Mouse (Mus musculus): Measurements from ENCODE around the gene Arfip2. TPM values are rescaled to one million over a fixed set of nuclear protein-coding genes. Genes with fewer than 3 reads are reported as not detected.

Arfip2 gene
- polyA plus RNA-seq, 2 experiments, result 12.3 to 15.4 TPM

DNA sequence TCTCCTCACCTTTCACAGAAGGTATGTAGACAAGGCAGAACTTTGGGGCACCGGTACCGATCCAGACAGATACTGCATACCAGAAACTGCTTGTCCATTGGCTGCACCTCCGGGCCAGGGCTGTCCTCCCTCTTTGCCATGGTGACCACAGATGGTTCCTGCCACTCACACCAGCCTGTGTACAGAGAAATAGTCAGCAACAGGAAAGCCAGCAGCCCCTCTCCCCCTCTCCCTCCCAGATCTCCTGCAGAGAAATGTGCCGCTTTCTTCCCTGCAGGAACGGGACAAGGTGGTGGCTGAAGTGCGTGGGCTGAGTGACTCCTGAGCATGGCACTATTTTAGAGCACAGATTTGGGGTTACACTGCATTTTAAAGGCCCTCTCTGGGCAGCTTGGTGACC, 14.8 kb downstream of the Arfip2 start:
- Histone ChIP-seq H3K9ac (replicated peaks) (no peak overlapping the region), H3K4me3 (ENCODE audit: insufficient read depth in 1 of 2, low read depth in 2 of 2, low read length in 2 of 2) (no peak overlapping the region), H3K27ac (no peak overlapping the region), H3K4me1 (replicated peaks; ENCODE audit: control insufficient read depth in 2 of 2, insufficient read depth in 2 of 2, low read length in 1 of 2) (no peaks in the 10 kb centered on the region), H3K9me3 (ENCODE audit: control insufficient read depth, low read length) (no peaks in the 10 kb centered on the region), H3K4me2 (ENCODE audit: low read depth) (no peak overlapping the region), H3K27me3 (ENCODE audit: control insufficient read depth, insufficient read depth, low read length) (no peaks in the 10 kb centered on the region), H3K36me3 (replicated peaks; ENCODE audit: control insufficient read depth, insufficient read depth, low read depth) (no peaks in the 10 kb centered on the region)
- no peak for ATAC-seq (ENCODE audit: insufficient read depth)
- DNase-seq (ENCODE audit: low read depth in 3 of 3, low spot score in 3 of 3), result no peak
- WGBS (ENCODE audit: insufficient replicate concordance), result 78% methylated on average over 6 of the region's 6 CpGs
- TF ChIP-seq EP300 (IDR thresholded peaks at IDR 0.05; ENCODE audit: low read depth) (no peak), CTCF (IDR thresholded peaks at IDR 0.05; ENCODE audit: low read depth) (no peak)

DNA sequence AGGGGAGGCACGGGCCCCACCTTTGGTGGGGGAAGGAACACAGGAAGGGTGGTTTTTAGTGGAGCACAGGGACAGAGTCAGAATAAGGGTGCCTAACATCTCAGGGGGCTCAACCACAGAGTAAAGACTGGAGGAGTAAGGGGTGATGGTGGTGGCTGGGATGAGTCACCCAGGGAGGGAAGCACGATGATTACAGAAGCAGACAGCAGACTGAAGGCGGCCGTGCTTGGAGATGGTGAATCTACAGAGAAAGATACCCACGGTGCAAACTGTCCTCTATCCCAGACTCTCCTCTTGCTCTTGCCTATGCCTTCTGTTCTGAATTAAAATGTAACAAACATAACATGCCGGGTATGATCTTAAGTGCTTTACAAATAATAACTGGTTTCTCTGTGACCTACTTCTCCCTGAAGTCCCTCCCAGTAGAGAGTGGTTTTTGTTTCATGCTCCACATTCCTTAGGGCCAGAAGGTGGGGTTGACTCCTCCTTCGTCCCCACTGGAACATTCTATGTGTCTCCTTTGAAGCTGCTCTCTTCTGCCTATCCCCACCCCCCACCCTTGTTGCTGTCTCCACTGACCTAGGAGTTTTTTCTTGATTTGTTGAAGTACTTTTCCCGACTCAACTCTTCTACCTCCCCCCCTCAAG, 18.4 kb downstream of the Arfip2 start:
- Histone ChIP-seq H3K27me3 (ENCODE audit: control insufficient read depth, insufficient read depth, low read length) (no peaks in the 10 kb centered on the region), H3K36me3 (replicated peaks; ENCODE audit: control insufficient read depth, insufficient read depth, low read depth) (no peaks in the 10 kb centered on the region), H3K4me2 (ENCODE audit: low read depth) (no peak overlapping the region), H3K4me3 (ENCODE audit: insufficient read depth in 1 of 2, low read depth in 2 of 2, low read length in 2 of 2) (no peak overlapping the region), H3K27ac (no peak overlapping the region), H3K9me3 (ENCODE audit: control insufficient read depth, low read length) (no peaks in the 10 kb centered on the region), H3K4me1 (replicated peaks; ENCODE audit: control insufficient read depth in 2 of 2, insufficient read depth in 2 of 2, low read length in 1 of 2) (no peaks in the 10 kb centered on the region), H3K9ac (replicated peaks) (no peak overlapping the region)
- 63% methylated on average over 8 of the region's 8 CpGs for WGBS (ENCODE audit: insufficient replicate concordance)
- no peak for ATAC-seq (ENCODE audit: insufficient read depth)
- no peak for TF ChIP-seq CTCF (IDR thresholded peaks at IDR 0.05; ENCODE audit: low read depth)
- no peak for TF ChIP-seq EP300 (IDR thresholded peaks at IDR 0.05; ENCODE audit: low read depth)
- DNase-seq (ENCODE audit: low read depth in 3 of 3, low spot score in 3 of 3), result no peak

DNA sequence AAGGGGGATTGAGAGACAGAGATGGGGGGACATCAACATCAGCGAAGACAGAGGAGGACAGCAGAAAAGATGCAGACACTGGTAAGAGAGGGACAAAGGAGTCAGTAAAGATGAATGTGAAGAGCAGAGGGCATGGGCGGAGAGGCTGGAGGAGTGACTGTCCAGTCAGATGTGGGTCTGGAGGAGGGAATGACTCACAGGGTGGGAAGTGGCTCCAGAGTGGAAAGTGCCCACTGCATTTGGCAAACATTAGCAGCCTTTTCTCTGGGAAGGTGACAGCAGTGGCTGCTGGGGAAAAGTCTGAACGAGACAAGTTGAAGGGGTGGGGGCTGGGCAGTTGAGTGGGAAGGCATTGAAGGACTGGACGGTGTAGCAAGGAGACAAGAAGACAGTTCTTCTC, 19.2 kb downstream of the Arfip2 start:
- Histone ChIP-seq H3K27ac (no peak overlapping the region), H3K4me2 (ENCODE audit: low read depth) (no peak overlapping the region), H3K27me3 (ENCODE audit: control insufficient read depth, insufficient read depth, low read length) (no peaks in the 10 kb centered on the region), H3K36me3 (replicated peaks; ENCODE audit: control insufficient read depth, insufficient read depth, low read depth) (no peaks in the 10 kb centered on the region), H3K9ac (replicated peaks) (no peak overlapping the region), H3K4me1 (replicated peaks; ENCODE audit: control insufficient read depth in 2 of 2, insufficient read depth in 2 of 2, low read length in 1 of 2) (no peaks in the 10 kb centered on the region), H3K4me3 (ENCODE audit: insufficient read depth in 1 of 2, low read depth in 2 of 2, low read length in 2 of 2) (no peak overlapping the region), H3K9me3 (ENCODE audit: control insufficient read depth, low read length) (no peaks in the 10 kb centered on the region)
- TF ChIP-seq EP300 (IDR thresholded peaks at IDR 0.05; ENCODE audit: low read depth) (no peak), CTCF (IDR thresholded peaks at IDR 0.05; ENCODE audit: low read depth) (no peak)
- 62% methylated on average over 4 of the region's 4 CpGs for WGBS (ENCODE audit: insufficient replicate concordance)
- DNase-seq (ENCODE audit: low read depth in 3 of 3, low spot score in 3 of 3) (no peak), ATAC-seq (ENCODE audit: insufficient read depth) (no peak)

DNA sequence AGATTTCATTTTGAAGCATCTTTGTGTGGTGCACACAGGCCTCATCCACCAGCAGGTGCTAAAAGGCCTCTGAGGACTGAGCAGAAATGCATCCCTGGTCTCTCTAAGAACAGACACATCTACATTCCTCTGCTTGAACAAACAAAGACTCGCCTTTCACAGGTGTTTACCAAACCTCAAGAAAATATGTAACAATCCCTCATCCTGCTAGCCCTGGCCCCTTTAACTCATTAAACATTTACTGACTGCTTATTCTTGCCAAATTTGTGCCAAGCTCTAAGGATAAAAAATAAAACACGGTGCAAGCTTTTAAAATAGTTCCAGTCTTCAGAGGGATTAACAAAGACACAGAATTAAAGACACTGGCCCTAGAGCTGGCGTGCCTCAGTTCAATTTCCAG, 20.5 kb downstream of the Arfip2 start:
- H3K9ac ChIP-seq (replicated peaks), result no peak overlapping the region
- no peak overlapping the region for H3K4me3 ChIP-seq (ENCODE audit: insufficient read depth in 1 of 2, low read depth in 2 of 2, low read length in 2 of 2)
- ATAC-seq (ENCODE audit: insufficient read depth) (no peak), DNase-seq (ENCODE audit: low read depth in 3 of 3, low spot score in 3 of 3) (no peak)
- H3K9me3 ChIP-seq (ENCODE audit: control insufficient read depth, low read length), result no peaks in the 10 kb centered on the region
- H3K4me1 ChIP-seq (replicated peaks; ENCODE audit: control insufficient read depth in 2 of 2, insufficient read depth in 2 of 2, low read length in 1 of 2), result no peaks in the 10 kb centered on the region
- no peaks in the 10 kb centered on the region for H3K36me3 ChIP-seq (replicated peaks; ENCODE audit: control insufficient read depth, insufficient read depth, low read depth)
- TF ChIP-seq EP300 (IDR thresholded peaks at IDR 0.05; ENCODE audit: low read depth), result no peak
- no peak overlapping the region for H3K27ac ChIP-seq
- 49% methylated on average over 3 of the region's 3 CpGs for WGBS (ENCODE audit: insufficient replicate concordance)
- H3K4me2 ChIP-seq (ENCODE audit: low read depth), result no peak overlapping the region
- no peaks in the 10 kb centered on the region for H3K27me3 ChIP-seq (ENCODE audit: control insufficient read depth, insufficient read depth, low read length)

DNA sequence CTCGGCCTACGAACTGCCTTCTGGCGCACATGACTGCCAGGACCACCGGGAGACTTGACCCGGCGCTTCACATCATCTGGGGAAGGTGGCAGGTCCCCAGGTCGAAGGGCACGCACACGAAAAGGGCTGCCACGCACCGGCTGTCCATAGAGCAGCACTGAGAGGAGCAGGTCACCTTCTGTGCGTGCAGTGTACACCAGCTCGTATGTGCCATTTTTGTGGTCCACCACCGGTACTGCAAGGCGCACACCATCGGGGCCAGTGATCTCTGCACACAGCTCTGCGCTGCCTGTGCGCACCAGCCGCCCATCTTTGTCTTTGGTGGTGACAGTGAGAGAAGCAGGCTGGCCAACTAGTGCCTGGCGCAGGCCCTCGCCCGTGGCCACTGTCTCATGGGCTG, 22.4 kb downstream of the Arfip2 start:
- Histone ChIP-seq H3K9ac (replicated peaks) (no peak overlapping the region), H3K4me3 (ENCODE audit: insufficient read depth in 1 of 2, low read depth in 2 of 2, low read length in 2 of 2) (no peak overlapping the region), H3K36me3 (replicated peaks; ENCODE audit: control insufficient read depth, insufficient read depth, low read depth) (no peaks in the 10 kb centered on the region), H3K4me2 (ENCODE audit: low read depth) (no peak overlapping the region), H3K27me3 (ENCODE audit: control insufficient read depth, insufficient read depth, low read length) (no peaks in the 10 kb centered on the region), H3K4me1 (replicated peaks; ENCODE audit: control insufficient read depth in 2 of 2, insufficient read depth in 2 of 2, low read length in 1 of 2) (no peaks in the 10 kb centered on the region), H3K27ac (no peak overlapping the region), H3K9me3 (ENCODE audit: control insufficient read depth, low read length) (no peaks in the 10 kb centered on the region)
- ATAC-seq (ENCODE audit: insufficient read depth) (0 out of 2 replicates have a peak, but pooled peaks have one; percentile 15), DNase-seq (ENCODE audit: low read depth in 3 of 3, low spot score in 3 of 3) (no peak)
- 82% methylated on average over 22 of the region's 22 CpGs for WGBS (ENCODE audit: insufficient replicate concordance)
- TF ChIP-seq EP300 (IDR thresholded peaks at IDR 0.05; ENCODE audit: low read depth), result no peak
- TF ChIP-seq CTCF (IDR thresholded peaks at IDR 0.05; ENCODE audit: low read depth), result no peak

Measured in liver, embryonic 14.5 days (tissue).